Mouse (Mus musculus) MEL (cell line): ENCODE results near the gene Cd276. TPM values are rescaled to one million over a fixed set of nuclear protein-coding genes. Genes with fewer than 3 reads are reported as not detected.

Source experiments
- DNase-seq: peaks from one replicate; pipeline ENCODE4 v3.0.0; 2011; ENCODE audit warnings: low read depth, low spot score
- H3K27ac ChIP-seq: 2 replicates; pipeline ENCODE4 v1.5.1; 2012; ENCODE audit warnings: low read depth, mild to moderate bottlenecking, control low read depth, low read length, moderate library complexity; ENCODE audit not compliant: control insufficient read depth
- H3K27me3 ChIP-seq, 2 experiments: fragments of 150-350 bp in 1 of 2; sonication (generic) in 1 of 2; 2 replicates each; pipeline ENCODE4 v1.6.1; 2012; ENCODE audit warnings: low read length in 2 of 2, mild to moderate bottlenecking in 2 of 2, improper control_type of control experiment in 1 of 2, moderate library complexity in 1 of 2; ENCODE audit not compliant: insufficient read depth in 2 of 2, control insufficient read depth in 1 of 2
- H3K36me3 ChIP-seq, 2 experiments: 2 replicates each; pipeline ENCODE4 v1.6.1; 2012 to 2014; ENCODE audit warnings: low read length in 2 of 2, improper control_type of control experiment in 1 of 2, inconsistent platforms in 1 of 2, mild to moderate bottlenecking in 1 of 2; ENCODE audit not compliant: insufficient read depth in 2 of 2, control insufficient read depth in 1 of 2
- H3K4me1 ChIP-seq, 2 experiments: fragments of 150-350 bp in 1 of 2; sonication (generic) in 1 of 2; 2 replicates each; pipeline ENCODE4 v1.6.1; 2012; ENCODE audit warnings: low read length in 2 of 2, improper control_type of control experiment in 1 of 2, mild to moderate bottlenecking in 1 of 2; ENCODE audit not compliant: insufficient read depth in 2 of 2, control insufficient read depth in 1 of 2
- H3K4me3 ChIP-seq, 2 experiments: fragments of 150-350 bp in 1 of 2; sonication (generic) in 1 of 2; 2 replicates each; pipeline ENCODE4 v1.5.1; 2012; ENCODE audit warnings: low read depth in 2 of 2, low read length in 2 of 2, mild to moderate bottlenecking in 2 of 2, moderate library complexity in 2 of 2, control low read depth in 1 of 2, improper control_type of control experiment in 1 of 2; ENCODE audit not compliant: control insufficient read depth in 1 of 2, insufficient read depth in 1 of 2
- H3K79me2 ChIP-seq: 2 replicates; pipeline ENCODE4 v1.6.1; 2012; ENCODE audit warnings: mild to moderate bottlenecking, low read length, moderate library complexity; ENCODE audit not compliant: control insufficient read depth, poor library complexity, insufficient read depth
- H3K9ac ChIP-seq: 2 replicates; pipeline ENCODE4 v1.6.1; 2012; ENCODE audit warnings: low read depth, mild to moderate bottlenecking, control low read depth, low read length, moderate library complexity; ENCODE audit not compliant: control insufficient read depth, poor library complexity, severe bottlenecking
- H3K9me3 ChIP-seq: fragments of 150-350 bp; sonication (generic); replicated peaks from 2 replicates; pipeline ENCODE4 v1.6.1; 2012; ENCODE audit warnings: mild to moderate bottlenecking, low read length, improper control_type of control experiment, moderate library complexity; ENCODE audit not compliant: insufficient read depth
- CHD1 ChIP-seq: IDR thresholded peaks from 2 replicates; pipeline ENCODE4 v1.6.1; 2012; ENCODE audit warnings: low read depth, mild to moderate bottlenecking, inconsistent platforms, low read length, improper control_type of control experiment
- CHD2 ChIP-seq: IDR thresholded peaks from 2 replicates; pipeline ENCODE4 v1.6.1; 2011; ENCODE audit warnings: low read length, improper control_type of control experiment
- CTCF ChIP-seq, 3 experiments: IDR thresholded peaks in 2 of 3; conservative IDR thresholded peaks in 1 of 3; 2 replicates each; pipeline ENCODE4 v1.5.1; 2011 to 2012; ENCODE audit warnings: low read length in 3 of 3, low read depth in 2 of 3, mild to moderate bottlenecking in 2 of 3, improper control_type of control experiment in 1 of 3, inconsistent platforms in 1 of 3, mixed read lengths in 1 of 3, moderate library complexity in 1 of 3; ENCODE audit not compliant: control insufficient read depth in 1 of 3, insufficient read depth in 1 of 3, poor library complexity in 1 of 3, severe bottlenecking in 1 of 3
- E2F4 ChIP-seq: IDR thresholded peaks from 2 replicates; pipeline ENCODE4 v1.6.1; 2011; ENCODE audit warnings: low read depth, low read length, improper control_type of control experiment, borderline replicate concordance
- ELF1 ChIP-seq: IDR thresholded peaks from 2 replicates; pipeline ENCODE4 v1.6.1; 2014; ENCODE audit warnings: low read depth, mild to moderate bottlenecking, inconsistent platforms, low read length, improper control_type of control experiment, moderate library complexity
- EP300 ChIP-seq, 2 experiments: IDR thresholded peaks; 2 replicates each; pipeline ENCODE4 v1.6.1; 2011; ENCODE audit warnings: improper control_type of control experiment in 2 of 2, low read length in 2 of 2, low read depth in 1 of 2, mild to moderate bottlenecking in 1 of 2
- GATA1 ChIP-seq: IDR thresholded peaks from 2 replicates; pipeline ENCODE4 v1.6.1; 2011; ENCODE audit warnings: low read depth, low read length, improper control_type of control experiment
- KAT2A ChIP-seq: conservative IDR thresholded peaks from 2 replicates; pipeline ENCODE4 v1.6.1; 2012; ENCODE audit warnings: low read depth, low read length, improper control_type of control experiment, inconsistent platforms
- MAFK ChIP-seq: IDR thresholded peaks from 2 replicates; pipeline ENCODE4 v1.6.1; 2011; ENCODE audit warnings: low read depth, mild to moderate bottlenecking, low read length, improper control_type of control experiment, borderline replicate concordance
- MAX ChIP-seq: IDR thresholded peaks from 2 replicates; pipeline ENCODE4 v1.6.1; 2011; ENCODE audit warnings: low read length, improper control_type of control experiment
- MAZ ChIP-seq: IDR thresholded peaks from 2 replicates; pipeline ENCODE4 v1.6.1; 2012; ENCODE audit warnings: low read depth, mild to moderate bottlenecking, inconsistent platforms, low read length, improper control_type of control experiment
- MEF2A ChIP-seq: IDR thresholded peaks from 2 replicates; pipeline ENCODE4 v1.6.1; 2014; ENCODE audit warnings: low read depth, mild to moderate bottlenecking, inconsistent platforms, low read length, improper control_type of control experiment; ENCODE audit not compliant: poor library complexity, insufficient replicate concordance, severe bottlenecking; ENCODE audit errors: extremely low read depth
- NELFE ChIP-seq: IDR thresholded peaks from 2 replicates; pipeline ENCODE4 v1.6.1; 2011; ENCODE audit warnings: low read depth, low read length, improper control_type of control experiment
- POLR2AphosphoS2 ChIP-seq: IDR thresholded peaks from 2 replicates; pipeline ENCODE4 v1.6.1; 2011; ENCODE audit warnings: low read length, improper control_type of control experiment
- RCOR1 ChIP-seq: IDR thresholded peaks from 2 replicates; pipeline ENCODE4 v1.6.1; 2012; ENCODE audit warnings: low read depth, mild to moderate bottlenecking, inconsistent platforms, low read length, improper control_type of control experiment
- SMC3 ChIP-seq: IDR thresholded peaks from 2 replicates; pipeline ENCODE4 v1.6.1; 2011; ENCODE audit warnings: low read depth, low read length, improper control_type of control experiment
- TAL1 ChIP-seq: IDR thresholded peaks from 2 replicates; pipeline ENCODE4 v1.6.1; 2012; ENCODE audit warnings: mild to moderate bottlenecking, inconsistent platforms, low read length, moderate library complexity, mixed read lengths
- TBP ChIP-seq: IDR thresholded peaks from 2 replicates; pipeline ENCODE4 v1.8.0; 2011; ENCODE audit warnings: low read depth, low read length, improper control_type of control experiment
- TCF12 ChIP-seq: IDR thresholded peaks from 2 replicates; pipeline ENCODE4 v1.6.1; 2014; ENCODE audit warnings: low read depth, mild to moderate bottlenecking, inconsistent platforms, low read length, improper control_type of control experiment, moderate library complexity
- USF2 ChIP-seq, 2 experiments: IDR thresholded peaks; 2 replicates each; pipeline ENCODE4 v1.6.1; 2011 to 2012; ENCODE audit warnings: improper control_type of control experiment in 2 of 2, low read length in 2 of 2, borderline replicate concordance in 1 of 2, inconsistent platforms in 1 of 2, low read depth in 1 of 2, mild to moderate bottlenecking in 1 of 2; ENCODE audit not compliant: insufficient read depth in 1 of 2
- ZKSCAN1 ChIP-seq: IDR thresholded peaks from 2 replicates; pipeline ENCODE4 v1.6.1; 2012; ENCODE audit warnings: low read depth, mild to moderate bottlenecking, inconsistent platforms, low read length, improper control_type of control experiment, moderate library complexity
- polyA plus RNA-seq, 2 experiments: library from polyadenylated mRNA; stranded (reverse) in 1 of 2; unstranded in 1 of 2; fragments of >175 nt in 1 of 2; fragments of >200 nt in 1 of 2; gene quantifications; 2 replicates each; pipeline versions ENCODE4 v1.2.1 to v1.2.4; 2012; ENCODE audit warnings: low replicate concordance in 2 of 2, low read depth in 1 of 2; ENCODE audit not compliant: insufficient read length in 2 of 2, insufficient read depth in 1 of 2, missing spikeins in 1 of 2
- total RNA-seq: library from RNA; depleted of rRNA; stranded (reverse); fragments of 300-350 nt; gene quantifications from 2 replicates; pipeline ENCODE4 v1.2.3, GENCODE M21; 2012

Gene Cd276
- total and polyA plus RNA-seq, 3 experiments: 0.12 to 3.6 TPM; not detected in 1

- Histone ChIP-seq H3K9me3 (no peaks in the 10 kb centered on the region), H3K79me2 (no peaks in the 10 kb centered on the region), H3K4me1 (peaks cover 3 to 18% of the 10 kb centered on the region in 2 experiments; a peak in 3 of 4 replicates), H3K27me3 (no peaks in the 10 kb centered on the region), H3K36me3 (peaks cover 0 to 3% of the 10 kb centered on the region in 2 experiments; a peak in 2 of 4 replicates), H3K9ac (no peak overlapping the region), H3K27ac (no peak overlapping the region), H3K4me3 (no peak overlapping the region)
- TF ChIP-seq CHD1 (no peak), MEF2A (no peak), EP300 (IDR thresholded peaks at IDR 0.05; ENCODE audit: low read depth in 1 of 2, low read length in 2 of 2) (no peak), KAT2A (no peak), SMC3 (no peak), CTCF (IDR thresholded peaks at IDR 0.05 in 2 of 3, conservative IDR thresholded peaks at IDR 0.05 in 1 of 3; ENCODE audit: control insufficient read depth in 1 of 3, insufficient read depth in 1 of 3, low read depth in 2 of 3, low read length in 3 of 3, poor library complexity in 1 of 3, severe bottlenecking in 1 of 3) (no peak), TAL1 (no peak), ZKSCAN1 (no peak), TCF12 (no peak), CHD2 (no peak), GATA1 (no peak), TBP (no peak)
- DNase-seq: no peak
These were observed 21.9 kb downstream of the Cd276 start for GRCm38 (mm10) chr9:58533322-58533721.

- H3K27me3 ChIP-seq: no peaks in the 10 kb centered on the region
- H3K36me3 ChIP-seq: no peaks in the 10 kb centered on the region
- H3K4me1 ChIP-seq: peaks cover 3 to 9% of the 10 kb centered on the region in 2 experiments; a peak in 3 of 4 replicates
- no peaks in the 10 kb centered on the region for H3K79me2 ChIP-seq
- no peak for DNase-seq
- H3K27ac ChIP-seq: no peak overlapping the region
- no peaks in the 10 kb centered on the region for H3K9me3 ChIP-seq
- no peak overlapping the region for H3K9ac ChIP-seq
- TF ChIP-seq MAX (no peak), POLR2AphosphoS2 (no peak), GATA1 (no peak), KAT2A (no peak), RCOR1 (no peak), CHD2 (no peak), TBP (no peak), MAFK (no peak), E2F4 (no peak), MAZ (no peak), USF2 (IDR thresholded peaks at IDR 0.05; ENCODE audit: borderline replicate concordance in 1 of 2, insufficient read depth in 1 of 2, low read depth in 1 of 2, low read length in 2 of 2) (no peak), ELF1 (no peak), ZKSCAN1 (no peak), NELFE (no peak)
- TF ChIP-seq, all 39 proteins: peak for 0
- H3K4me3 ChIP-seq: no peak overlapping the region
These were observed 23.0 kb downstream of the Cd276 start for GRCm38 (mm10) chr9:58532236-58532635.
